18 mouse cellular contexts compared by ENCODE assay signal in the genomic region with DNA sequence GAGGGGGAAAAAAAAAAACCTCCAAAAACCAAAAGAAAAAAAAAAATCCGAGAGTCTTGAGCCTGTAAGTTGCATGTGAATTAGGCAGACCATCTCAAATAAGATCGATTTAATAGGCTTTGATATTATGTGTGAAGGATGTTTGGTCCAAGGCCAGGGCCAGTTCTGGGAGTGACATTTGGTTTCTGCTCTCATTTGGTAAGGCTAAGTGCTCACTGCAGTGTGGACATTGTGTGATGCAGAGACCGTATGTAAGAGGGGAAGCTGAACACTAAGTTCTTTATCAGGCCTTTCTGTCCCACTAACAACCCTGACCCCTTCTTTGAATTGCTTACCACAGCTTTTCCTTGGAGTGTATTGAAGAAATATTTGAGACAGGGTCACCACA. TPM values are rescaled to one million over a fixed set of nuclear protein-coding genes. Genes with fewer than 3 reads are reported as not detected.
DNase-seq lines count a peak whose midpoint lies in the region; ATAC-seq and TF ChIP-seq lines count a peak whose summit lies in the region.
"Had no signal": no experiment of that assay in that cellular context is flagged by ENCODE, and none has a peak within 500 bp of the region (broad histone marks: within the 10 kb centered on the region; RNA-seq: fewer than 3 reads in every experiment).

No protein-coding gene starts in this region.

- no peaks in the 10 kb centered on the region for H3K4me1 ChIP-seq in forebrain, postnatal 0 days (ENCODE audit: insufficient read depth)
- H3K4me1 ChIP-seq in midbrain, embryonic 14.5 days (ENCODE audit: control insufficient read depth, insufficient read depth, low read length) = peaks cover 2% of the 10 kb centered on the region; the same call in 1 of the 2 replicates
- H3K4me1 ChIP-seq: heart, embryonic 15.5 days; kidney, embryonic 15.5 days had no signal

- H3K36me3 ChIP-seq in forebrain, postnatal 0 days (ENCODE audit: insufficient read depth) = no peaks in the 10 kb centered on the region
- H3K36me3 ChIP-seq in midbrain, embryonic 14.5 days (ENCODE audit: control insufficient read depth, insufficient read depth, low read length) = no peaks in the 10 kb centered on the region
- H3K36me3 ChIP-seq: heart, embryonic 15.5 days; kidney, embryonic 15.5 days had no signal

- peak; percentile 71 for ATAC-seq in forebrain, postnatal 0 days
- ATAC-seq in midbrain, embryonic 14.5 days (ENCODE audit: low FRiP score, low TSS enrichment) = peak; percentile 84; the same call in 1 of the 2 replicates
- ATAC-seq in megakaryocyte, adult 5-6 weeks (ENCODE audit: poor library complexity, severe bottlenecking) = no peak
- ATAC-seq: activated CD4-positive, CD25-positive, alpha-beta regulatory T cell, adult 4 months; inflammation-experienced regulatory T-cells, adult 6 months had no signal

- peak overlapping the region; percentile 10; the same call in 1 of the 2 replicates for H3K4me2 ChIP-seq in forebrain, postnatal 0 days (ENCODE audit: low read depth)
- no peak overlapping the region for H3K4me2 ChIP-seq in midbrain, embryonic 14.5 days (ENCODE audit: low read length)
- H3K4me2 ChIP-seq: heart, embryonic 15.5 days; kidney, embryonic 15.5 days had no signal

- DNase-seq in cerebellum, postnatal 14 days = peak; percentile 5 to 24
- no peak for DNase-seq in cerebellum, postnatal 36 days
- DNase-seq in Muller cell, postnatal 12 days (ENCODE audit: inconsistent ontology term) = peak; percentile 2
- peak; percentile 55 for DNase-seq in forebrain, postnatal 0 days
- DNase-seq in midbrain, embryonic 14.5 days = peak; percentile 61
- no peak for DNase-seq in natural killer cell, adult 2 months (ENCODE audit: low spot score in 2 of 2)
- DNase-seq in frontal cortex, postnatal 36 days (ENCODE audit: low spot score in 2 of 2) = no peak
- DNase-seq: cerebellum, adult 11 months; lung, postnatal 10 days; right cerebral cortex, postnatal 14 days had no signal

- peak overlapping the region; percentile 45; the same call in 1 of the 2 replicates for H3K27ac ChIP-seq in forebrain, postnatal 0 days (ENCODE audit: low read depth, low read length)
- H3K27ac ChIP-seq in midbrain, embryonic 14.5 days (replicated peaks; ENCODE audit: low read depth, low read length) = no peak overlapping the region
- H3K27ac ChIP-seq: heart, embryonic 15.5 days; kidney, embryonic 15.5 days; liver, embryonic 14.5 days had no signal

- no peak for TF ChIP-seq CTCF in forebrain, postnatal 0 days (IDR thresholded peaks at IDR 0.05; ENCODE audit: low read depth)

- no peak overlapping the region for H3K4me3 ChIP-seq in forebrain, postnatal 0 days (ENCODE audit: low read depth, low read length)
- H3K4me3 ChIP-seq in midbrain, embryonic 14.5 days (replicated peaks; ENCODE audit: low read depth, low read length) = no peak overlapping the region
- H3K4me3 ChIP-seq: heart, embryonic 15.5 days; kidney, embryonic 15.5 days had no signal

- WGBS in forebrain, postnatal 0 days = 14% methylated on average over 3 of the region's 3 CpGs
- WGBS in midbrain, embryonic 14.5 days = 16% methylated on average over 3 of the region's 3 CpGs

- no peaks in the 10 kb centered on the region for H3K27me3 ChIP-seq in forebrain, postnatal 0 days (ENCODE audit: insufficient read depth, low read length)
- H3K27me3 ChIP-seq in midbrain, embryonic 14.5 days (ENCODE audit: control insufficient read depth, insufficient read depth, low read length) = no peaks in the 10 kb centered on the region
- H3K27me3 ChIP-seq: CH12.LX; heart, embryonic 15.5 days; kidney, embryonic 15.5 days had no signal

- no peak overlapping the region for H3K9ac ChIP-seq in forebrain, postnatal 0 days
- no peak overlapping the region for H3K9ac ChIP-seq in midbrain, embryonic 14.5 days (replicated peaks; ENCODE audit: low read length)
- H3K9ac ChIP-seq: heart, embryonic 15.5 days; kidney, embryonic 15.5 days; liver, embryonic 14.5 days had no signal

- no peaks in the 10 kb centered on the region for H3K9me3 ChIP-seq in forebrain, postnatal 0 days (ENCODE audit: low read length)
- no peaks in the 10 kb centered on the region for H3K9me3 ChIP-seq in midbrain, embryonic 14.5 days (ENCODE audit: control insufficient read depth, low read length)
- H3K9me3 ChIP-seq: heart, embryonic 15.5 days; kidney, embryonic 15.5 days had no signal

RNA-seq across cellular contexts. Expression of a gene that starts 44.4 kb away (rescaled TPM):
- total RNA-seq in forebrain, postnatal 0 days (2014; rRNA removed) = 35.7 and 39.5 TPM in 2 replicates
- 33.8 and 34.2 TPM in 2 replicates for polyA plus RNA-seq in forebrain, postnatal 0 days (2015; fragmentation: Nextera tagmentation; extraction: Ambion mirVana)
- 10.5 and 12.3 TPM in 2 replicates for polyA plus RNA-seq in midbrain, embryonic 14.5 days (2014; fragmentation: Nextera tagmentation; extraction: Ambion mirVana)
- not detected in 2 replicates for total RNA-seq in megakaryocyte, adult 5-6 weeks (2015)
- total RNA-seq in megakaryocyte, adult 5-6 weeks (2017) = not detected in 2 replicates
- total RNA-seq: CH12.LX; granulocyte monocyte progenitor cell, adult 5-6 weeks had no signal
- polyA plus RNA-seq: inflammation-experienced regulatory T-cells, adult 6 months had no signal

Comparison
In these comparisons a context has a peak if more than half of its experiments do, and no peak if none do; other contexts are left out.
1. DNase-seq: peak in cerebellum, postnatal 14 days (2 of 2), Muller cell, postnatal 12 days (single experiment), forebrain, postnatal 0 days (single experiment) and midbrain, embryonic 14.5 days (single experiment); none in cerebellum, postnatal 36 days (0 of 2), natural killer cell, adult 2 months (0 of 2) and frontal cortex, postnatal 36 days (0 of 2).
2. RNA of a gene that starts 44.4 kb away (total RNA-seq): 35.7 to 39.5 TPM in forebrain, postnatal 0 days; not detected in megakaryocyte, adult 5-6 weeks; every median in the first group is over 10 times any median in the second.